Mouse (Mus musculus): Measurements from ENCODE around the gene Edem3.
A peak's percentile ranks its signal among the peaks of the same experiment; 100 is the strongest.
"Not testable (repeated sequence)": the region's sequence is repeated elsewhere in the genome, so short reads cannot be mapped to it uniquely, and the experiment has no call there.

Edem3 gene

GRCm38 (mm10) chr1:151810628-151811421, 55.7 kb downstream of the Edem3 start:
- peak; percentile 26 for DNase-seq (ENCODE audit: low spot score)

GRCm38 (mm10) chr1:151811456-151811855, 56.3 kb downstream of the Edem3 start:
- no peak for DNase-seq (ENCODE audit: low spot score)

- no peak for DNase-seq (ENCODE audit: low spot score)
Measured at GRCm38 (mm10) chr1:151812004-151812712, 57.0 kb downstream of the Edem3 start.

GRCm38 (mm10) chr1:151816051-151816450, 60.9 kb downstream of the Edem3 start:
- no peak for DNase-seq (ENCODE audit: low spot score)

- DNase-seq (ENCODE audit: low spot score): no peak
Measured at GRCm38 (mm10) chr1:151819190-151819589, 64.0 kb downstream of the Edem3 start.

- peak; percentile 90 for DNase-seq (ENCODE audit: low spot score)
Measured at GRCm38 (mm10) chr1:151820457-151820856, 65.3 kb downstream of the Edem3 start.

- DNase-seq (ENCODE audit: low spot score): no peak
Measured at GRCm38 (mm10) chr1:151825065-151825464, 69.9 kb downstream of the Edem3 start.

- no peak for DNase-seq (ENCODE audit: low spot score)
Measured at GRCm38 (mm10) chr1:151831791-151832190, 76.6 kb downstream of the Edem3 start.

- DNase-seq (ENCODE audit: low spot score): no peak
Measured at GRCm38 (mm10) chr1:151835261-151835660, 80.1 kb downstream of the Edem3 start.

GRCm38 (mm10) chr1:151840345-151840744, 85.2 kb downstream of the Edem3 start:
- not testable (repeated sequence) for DNase-seq (ENCODE audit: low spot score)

GRCm38 (mm10) chr1:151845252-151845832, 90.2 kb downstream of the Edem3 start:
- DNase-seq (ENCODE audit: low spot score): peak; percentile 21

GRCm38 (mm10) chr1:151845926-151846782, 91.0 kb downstream of the Edem3 start:
- no peak for DNase-seq (ENCODE audit: low spot score)

GRCm38 (mm10) chr1:151848286-151848685, 93.1 kb downstream of the Edem3 start:
- DNase-seq (ENCODE audit: low spot score): no peak

- DNase-seq (ENCODE audit: low spot score): no peak
Measured at GRCm38 (mm10) chr1:151849993-151850608, 94.9 kb downstream of the Edem3 start.

- no peak for DNase-seq (ENCODE audit: low spot score)
Measured at GRCm38 (mm10) chr1:151851051-151851848, 96.1 kb downstream of the Edem3 start.

GRCm38 (mm10) chr1:151851976-151852375, 96.8 kb downstream of the Edem3 start:
- no peak for DNase-seq (ENCODE audit: low spot score)

GRCm38 (mm10) chr1:151855561-151855960, 100.4 kb downstream of the Edem3 start:
- DNase-seq (ENCODE audit: low spot score): no peak

- no peak for DNase-seq (ENCODE audit: low spot score)
Measured at GRCm38 (mm10) chr1:151858474-151858873, 103.3 kb downstream of the Edem3 start.

GRCm38 (mm10) chr1:151861334-151861995, 106.3 kb downstream of the Edem3 start:
- DNase-seq (ENCODE audit: low spot score): no peak

- no peak for DNase-seq (ENCODE audit: low spot score)
Measured at GRCm38 (mm10) chr1:151862109-151862508, 106.9 kb downstream of the Edem3 start.
